Mouse (Mus musculus) T-cell, adult 2 months (primary cell): ENCODE results near the gene 4930519P11Rik.
A peak's percentile ranks its signal among the peaks of the same experiment; 100 is the strongest.

Experiments
- DNase-seq: peaks from one replicate; pipeline ENCODE4 v3.0.0; 2022; ENCODE audit warnings: low spot score

4930519P11Rik gene

GRCm38 (mm10) chr2:154613118-154614115 is at the start of gene 4930519P11Rik, which contains the start of gene Zfp341:
Gene 4930519P11Rik (minus strand): TSS chr2:154613437.
Gene Zfp341 (plus strand): TSS chr2:154613297.
- peak; percentile 89 for DNase-seq

- peak; percentile 26 for DNase-seq
These were observed 46.4 kb upstream of the 4930519P11Rik start for GRCm38 (mm10) chr2:154659531-154660074.

DNA sequence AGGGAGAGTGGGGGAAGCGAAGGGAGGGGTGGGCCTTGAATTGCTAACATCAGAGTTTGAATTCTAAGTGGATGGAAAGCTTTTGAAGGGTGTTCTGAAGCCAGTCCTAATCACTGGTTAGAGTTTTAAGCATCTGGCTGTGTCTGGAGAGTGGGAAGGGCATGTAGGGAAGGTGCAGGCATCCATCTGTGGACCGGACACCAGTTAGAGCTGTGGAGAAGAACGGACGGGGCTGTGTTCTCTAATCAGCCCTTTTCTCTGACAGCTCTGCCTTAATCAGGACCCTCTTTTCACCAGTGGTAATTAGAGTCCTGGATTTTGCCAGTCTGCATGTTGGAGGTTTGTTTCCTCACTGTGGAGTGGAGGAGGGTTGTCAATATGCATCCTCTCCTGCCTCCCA is 45.8 kb upstream of the 4930519P11Rik start:
- DNase-seq = no peak

GRCm38 (mm10) chr2:154657486-154658237 is 44.4 kb upstream of the 4930519P11Rik start:
- peak; percentile 89 for DNase-seq

DNA sequence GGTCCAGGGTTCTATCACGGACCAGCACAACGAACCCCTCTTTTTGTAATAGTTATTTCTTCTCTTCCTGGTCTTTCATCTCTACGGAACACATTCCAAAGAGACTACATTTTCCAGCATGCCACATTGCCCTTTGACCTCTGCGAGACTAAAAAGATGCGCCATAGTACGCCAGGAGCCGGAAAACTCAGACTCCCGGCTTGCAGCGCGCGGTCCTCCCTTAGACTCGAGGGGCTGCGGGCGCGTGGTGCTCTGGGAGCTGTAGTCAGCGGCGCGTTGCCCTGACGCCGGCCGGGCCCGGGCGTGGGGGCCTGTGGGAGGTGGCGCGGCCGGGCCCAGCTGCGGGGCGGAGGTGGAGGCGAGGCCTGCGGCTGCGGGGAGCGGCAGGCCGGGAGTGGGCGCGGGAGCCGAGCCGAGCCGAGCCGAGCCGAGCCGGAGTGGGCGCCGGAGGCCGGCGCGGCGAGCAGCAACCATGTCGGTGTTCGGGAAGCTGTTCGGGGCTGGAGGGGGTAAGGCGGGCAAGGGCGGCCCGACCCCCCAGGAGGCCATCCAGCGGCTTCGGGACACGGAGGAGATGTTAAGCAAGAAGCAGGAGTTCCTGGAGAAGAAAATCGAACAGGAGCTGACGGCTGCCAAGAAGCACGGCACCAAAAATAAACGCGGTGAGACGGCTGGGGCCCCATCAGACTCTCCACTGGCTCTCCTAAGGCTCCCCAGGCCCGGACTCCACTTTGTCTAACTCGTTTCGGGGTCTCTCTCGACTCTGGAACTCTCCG is 43.7 kb upstream of the 4930519P11Rik start:
- peak; percentile 99 for DNase-seq

DNA sequence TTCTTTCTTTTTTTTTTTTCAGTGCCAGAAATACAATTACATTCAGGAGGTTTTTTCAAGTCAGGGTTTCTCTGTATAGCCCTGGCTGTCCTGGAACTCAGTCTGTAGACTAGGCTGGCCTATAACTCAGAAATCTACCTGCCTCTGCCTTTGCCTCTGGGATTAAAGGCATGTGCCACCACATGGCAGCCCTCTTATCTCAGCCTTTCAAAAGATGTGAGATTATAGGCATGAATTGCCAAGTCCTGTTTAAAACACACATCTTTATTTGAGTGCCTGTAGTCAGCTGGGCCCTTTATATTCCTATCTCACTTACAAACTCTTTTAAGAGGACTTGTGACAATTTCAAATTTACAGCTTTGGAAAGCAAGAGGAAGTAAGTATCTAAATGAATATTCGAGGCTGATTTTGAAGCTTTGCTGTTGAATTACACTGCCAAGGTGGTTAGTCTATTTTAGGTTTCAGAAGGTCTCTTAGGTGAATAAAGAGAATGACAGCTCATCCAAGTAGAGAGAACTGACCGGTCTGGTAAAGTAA is 42.7 kb upstream of the 4930519P11Rik start:
- DNase-seq = no peak

- no peak for DNase-seq
These were observed 41.7 kb upstream of the 4930519P11Rik start for GRCm38 (mm10) chr2:154654976-154655375.

DNA sequence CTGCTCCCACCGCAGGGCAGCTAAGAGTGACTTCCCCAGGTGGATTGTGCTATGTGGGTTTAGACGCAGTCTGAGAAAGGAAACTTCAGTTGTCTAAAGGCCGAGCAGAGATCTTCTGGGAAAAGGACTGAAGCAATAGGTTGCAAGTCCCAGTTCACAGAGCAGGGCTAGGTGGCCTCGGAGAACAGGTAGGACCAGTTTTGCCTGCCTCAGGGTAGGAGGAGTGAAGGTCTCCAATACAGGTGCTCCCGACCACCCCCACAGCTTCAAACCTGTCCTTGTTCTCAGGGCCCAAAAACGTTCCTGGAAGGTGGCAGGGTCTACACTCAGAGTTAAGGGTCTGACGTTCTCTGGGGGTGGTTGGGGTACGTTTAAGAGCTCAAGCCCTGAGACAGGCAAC is 38.1 kb upstream of the 4930519P11Rik start, which contains the start of gene Chmp4b:
Chmp4b (plus strand) TSS at position 343 of the 400 bp plus-strand sequence.
- DNase-seq = no peak

DNA sequence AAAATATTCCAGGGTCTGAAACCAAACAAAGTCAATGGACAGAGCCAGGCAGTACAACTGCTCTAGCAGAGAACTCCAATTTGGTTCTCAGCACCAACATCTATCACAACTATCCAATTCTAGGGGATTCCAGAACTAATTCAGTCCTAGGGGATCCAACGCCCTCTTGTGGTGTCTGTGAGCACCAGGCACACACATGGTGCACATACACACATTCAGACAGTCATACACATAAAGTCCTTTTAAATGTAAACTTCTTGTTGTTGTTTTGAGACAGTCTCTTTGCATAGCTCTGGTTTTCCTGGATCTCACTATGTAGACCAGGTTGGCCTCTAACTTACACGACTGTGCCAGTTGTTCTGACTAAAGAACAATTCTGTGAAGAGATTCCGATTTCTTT is 37.2 kb upstream of the 4930519P11Rik start:
- DNase-seq = no peak

DNA sequence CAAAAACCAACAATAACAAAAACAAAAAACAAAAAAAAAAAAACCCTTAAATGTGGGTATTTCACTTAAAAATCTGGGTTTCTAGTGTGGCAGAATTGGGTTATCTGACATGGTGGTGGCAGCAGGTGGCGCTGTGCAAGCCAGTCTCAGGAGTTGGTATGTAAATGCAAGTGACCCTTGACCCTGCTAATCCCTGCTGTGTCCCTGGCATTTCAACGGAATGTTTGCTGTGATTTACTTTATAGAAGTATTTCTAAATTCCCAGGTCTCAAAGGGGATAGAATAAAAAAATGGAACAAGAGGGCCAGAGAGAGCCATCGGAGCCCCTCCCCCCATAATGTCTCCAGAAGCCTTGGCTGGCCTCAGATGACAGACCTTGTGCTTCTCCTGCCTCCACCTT is 34.8 kb upstream of the 4930519P11Rik start:
- peak; percentile 26 for DNase-seq

- no peak for DNase-seq
These were observed 33.4 kb upstream of the 4930519P11Rik start for GRCm38 (mm10) chr2:154646634-154647033.

GRCm38 (mm10) chr2:154642712-154643385 is 29.6 kb upstream of the 4930519P11Rik start:
- DNase-seq = no peak

- DNase-seq = no peak
These were observed 28.8 kb upstream of the 4930519P11Rik start for GRCm38 (mm10) chr2:154642005-154642459.

- DNase-seq = no peak
These were observed 27.9 kb upstream of the 4930519P11Rik start for GRCm38 (mm10) chr2:154641176-154641575.

DNA sequence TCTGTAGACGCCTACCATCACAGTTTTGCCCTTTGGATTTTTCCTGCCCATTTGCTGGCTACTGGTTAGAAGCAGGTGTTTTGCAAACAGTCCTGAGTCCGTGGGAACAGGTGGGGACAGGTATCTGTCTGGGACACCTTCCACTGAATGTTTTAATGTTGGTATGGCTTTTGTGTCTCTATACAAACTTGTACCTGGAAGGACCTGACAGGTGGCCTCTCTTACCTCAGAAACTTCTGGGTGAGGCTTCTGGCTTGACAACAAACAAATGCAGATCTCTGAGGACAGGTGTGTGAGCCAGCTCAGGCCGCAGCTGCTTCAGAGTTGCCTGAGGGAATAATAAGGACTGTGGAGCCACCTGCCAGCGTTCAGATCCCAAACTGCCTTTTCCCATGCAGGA is 25.9 kb upstream of the 4930519P11Rik start:
- no peak for DNase-seq

DNA sequence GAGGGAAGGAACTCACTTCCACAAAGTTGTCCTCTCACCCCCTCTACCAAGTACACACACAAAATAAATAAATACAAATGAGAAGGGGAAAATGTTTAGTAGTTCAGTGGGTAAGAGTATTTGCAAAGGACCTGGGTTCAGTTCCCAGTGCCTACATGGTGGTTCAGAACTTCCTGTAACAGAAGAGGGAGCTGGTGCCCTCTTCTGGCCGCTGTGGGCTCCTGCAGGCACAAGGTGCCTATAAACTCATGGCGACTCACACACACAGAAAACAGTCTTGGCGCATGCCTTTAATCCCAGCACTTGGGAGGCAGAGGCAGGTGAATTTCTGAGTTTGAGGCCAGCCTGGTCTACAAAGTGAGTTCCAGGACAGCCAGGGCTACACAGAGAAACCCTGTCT is 25.3 kb upstream of the 4930519P11Rik start:
- no peak for DNase-seq

DNA sequence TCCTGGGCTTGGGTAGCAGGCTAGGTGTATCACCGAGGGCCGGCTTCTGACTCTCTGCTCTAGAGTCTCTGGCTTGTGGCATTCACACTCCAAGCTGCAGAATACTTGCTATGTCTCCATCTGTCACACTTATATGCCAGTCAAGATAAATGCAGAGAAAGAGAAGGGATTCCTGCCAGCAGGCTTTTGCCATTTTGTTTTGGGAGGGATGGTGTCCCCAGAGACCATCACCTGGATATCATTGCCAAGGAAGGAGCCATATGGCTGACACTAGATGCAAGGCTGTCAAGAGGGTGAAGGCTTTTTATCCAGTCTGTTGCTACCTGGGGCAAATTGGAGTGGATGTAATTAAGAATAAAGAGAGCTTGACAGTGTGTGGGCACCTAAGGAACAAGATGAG is 22.6 kb upstream of the 4930519P11Rik start:
- DNase-seq = no peak

GRCm38 (mm10) chr2:154633876-154634644 is 20.8 kb upstream of the 4930519P11Rik start:
- no peak for DNase-seq

DNA sequence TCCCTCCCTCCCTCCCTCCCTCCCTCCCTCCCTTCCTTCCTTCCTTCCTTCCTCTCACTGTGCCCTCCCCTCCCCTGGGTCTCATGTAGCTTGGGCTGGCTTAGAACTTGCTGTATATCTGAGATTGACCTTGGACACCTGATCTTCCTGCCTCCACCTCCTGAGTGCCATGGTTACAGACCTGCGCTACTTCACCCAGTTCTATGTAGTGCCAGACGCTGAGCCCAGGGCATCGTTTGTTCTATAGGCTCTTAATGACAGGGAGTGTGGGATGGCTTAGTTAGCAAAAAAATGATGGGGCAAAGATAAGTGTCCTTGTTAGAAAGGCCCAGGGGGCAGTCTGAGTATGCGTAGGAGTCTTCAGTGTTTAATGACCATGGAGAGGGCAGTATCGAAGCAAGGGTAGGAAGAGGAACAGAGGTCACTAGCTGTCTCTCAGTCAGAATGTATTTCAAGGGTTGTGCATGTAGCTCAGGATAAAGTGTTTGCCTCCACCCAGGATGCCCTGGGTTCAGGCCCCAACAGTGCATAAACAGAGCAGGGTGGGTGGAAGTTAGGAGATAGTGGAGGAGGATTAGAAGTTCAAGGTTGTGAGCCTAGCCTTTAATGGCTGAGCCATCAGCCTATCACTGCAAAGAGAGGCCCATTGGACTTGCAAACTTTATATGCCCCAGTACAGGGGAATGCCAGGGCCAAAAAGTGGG is 20.0 kb upstream of the 4930519P11Rik start:
- no peak for DNase-seq
